Mouse (Mus musculus) thymus, adult 18-20 months (tissue): ENCODE measurements at regions not wholly inside any gene's neighbourhood (a gene's known extent, or its start where the extent isn't known, plus 50 kb on each side); places are given as distances from the start of the nearest gene placed in this dataset.

ENCODE experiments used
- DNase-seq, 2 experiments: peaks; one replicate each; pipeline ENCODE4 v3.0.0; 2022; ENCODE audit warnings: mixed read lengths in 2 of 2

GRCm38 (mm10) chr3:38201861-38202656, 282.6 kb downstream of the Ankrd50 start:
- DNase-seq, result no peak

GRCm38 (mm10) chr3:38194001-38194400, 290.6 kb downstream of the Ankrd50 start:
- no peak for DNase-seq

GRCm38 (mm10) chr3:38187406-38187896, 297.2 kb downstream of the Ankrd50 start:
- no peak for DNase-seq

- DNase-seq, result no peak
These were observed 298.1 kb downstream of the Ankrd50 start for GRCm38 (mm10) chr3:38186503-38186902.

GRCm38 (mm10) chr3:38178295-38178694, 306.3 kb downstream of the Ankrd50 start:
- no peak for DNase-seq

GRCm38 (mm10) chr3:38175946-38176345, 308.7 kb downstream of the Ankrd50 start:
- DNase-seq, result no peak

- no peak for DNase-seq
These were observed 309.8 kb downstream of the Ankrd50 start for GRCm38 (mm10) chr3:38174735-38175280.

- no peak for DNase-seq
These were observed 332.2 kb downstream of the Ankrd50 start for GRCm38 (mm10) chr3:38152408-38152807.

GRCm38 (mm10) chr3:38151821-38152220, 332.8 kb downstream of the Ankrd50 start:
- DNase-seq, result no peak

- no peak for DNase-seq
These were observed 338.0 kb downstream of the Ankrd50 start for GRCm38 (mm10) chr3:38146663-38147062.

GRCm38 (mm10) chr3:38145444-38145843, 339.2 kb downstream of the Ankrd50 start:
- no peak for DNase-seq

GRCm38 (mm10) chr3:38144650-38145049, 340.0 kb downstream of the Ankrd50 start:
- no peak for DNase-seq

GRCm38 (mm10) chr3:38143147-38143883, 341.3 kb downstream of the Ankrd50 start:
- peak in 1 of 2 experiments; percentile 9 for DNase-seq

GRCm38 (mm10) chr3:38139387-38139786, 345.3 kb downstream of the Ankrd50 start:
- DNase-seq, result no peak

GRCm38 (mm10) chr3:38138014-38138413, 346.6 kb downstream of the Ankrd50 start:
- DNase-seq, result no peak

- no peak for DNase-seq
These were observed 348.8 kb downstream of the Ankrd50 start for GRCm38 (mm10) chr3:38135808-38136214.

GRCm38 (mm10) chr3:38134425-38134824, 350.2 kb downstream of the Ankrd50 start:
- no peak for DNase-seq

- DNase-seq, result no peak
These were observed 352.8 kb downstream of the Ankrd50 start for GRCm38 (mm10) chr3:38131887-38132220.

- no peak for DNase-seq
These were observed 353.3 kb downstream of the Ankrd50 start for GRCm38 (mm10) chr3:38131176-38131886.

- no peak for DNase-seq
These were observed 354.6 kb downstream of the Ankrd50 start for GRCm38 (mm10) chr3:38130088-38130487.

GRCm38 (mm10) chr3:38129167-38129500, 355.5 kb downstream of the Ankrd50 start:
- no peak for DNase-seq

- no peak for DNase-seq
These were observed 356.0 kb downstream of the Ankrd50 start for GRCm38 (mm10) chr3:38128486-38129166.
